Comparison of ENCODE assay signal across 24 mouse cellular contexts in genomic region chr16:88570136-88570535, GRCm38 (mm10). TPM values are rescaled to one million over a fixed set of nuclear protein-coding genes. Genes with fewer than 3 reads are reported as not detected.
A peak's percentile ranks its signal among the peaks of the same experiment; 100 is the strongest.
DNase-seq lines count a peak whose midpoint lies in the region; ATAC-seq lines count a peak whose summit lies in the region.
"Had no signal": no experiment of that assay in that cellular context is flagged by ENCODE, and none has a peak within 500 bp of the region (broad histone marks: within the 10 kb centered on the region; RNA-seq: fewer than 3 reads in every experiment).

No protein-coding gene starts in this region.

- no peak overlapping the region for H3K9ac ChIP-seq in kidney, embryonic 14.5 days (ENCODE audit: low read depth, low read length)
- H3K9ac ChIP-seq in midbrain, embryonic 11.5 days (ENCODE audit: low read length): no peak overlapping the region
- H3K9ac ChIP-seq in intestine, embryonic 14.5 days (ENCODE audit: low read length): no peak overlapping the region
- no peak overlapping the region for H3K9ac ChIP-seq in intestine, embryonic 16.5 days (ENCODE audit: low read depth, low read length)
- H3K9ac ChIP-seq: embryonic facial prominence, embryonic 13.5 days; forebrain, embryonic 12.5 days had no signal

- 0 out of 2 replicates have a peak overlapping the region, but pooled peaks have one; percentile 42 for H3K27ac ChIP-seq in kidney, embryonic 14.5 days (ENCODE audit: low read depth, low read length)
- no peak overlapping the region for H3K27ac ChIP-seq in midbrain, embryonic 11.5 days (ENCODE audit: low read depth, low read length)
- H3K27ac ChIP-seq in midbrain, embryonic 10.5 days (replicated peaks): no peak overlapping the region
- H3K27ac ChIP-seq in intestine, embryonic 14.5 days (ENCODE audit: low read depth): no peak overlapping the region
- peak overlapping the region; percentile 77 for H3K27ac ChIP-seq in intestine, embryonic 16.5 days (ENCODE audit: low read length)
- H3K27ac ChIP-seq: embryonic facial prominence, embryonic 13.5 days; forebrain, embryonic 12.5 days; heart, embryonic 10.5 days had no signal

- H3K27me3 ChIP-seq in kidney, embryonic 14.5 days (ENCODE audit: control insufficient read depth, insufficient read depth, low read length): no peaks in the 10 kb centered on the region
- no peaks in the 10 kb centered on the region for H3K27me3 ChIP-seq in midbrain, embryonic 11.5 days (ENCODE audit: control insufficient read depth, insufficient read depth, low read length)
- no peaks in the 10 kb centered on the region for H3K27me3 ChIP-seq in midbrain, embryonic 10.5 days (ENCODE audit: low read depth, poor library complexity, severe bottlenecking)
- no peaks in the 10 kb centered on the region for H3K27me3 ChIP-seq in intestine, embryonic 14.5 days (replicated peaks; ENCODE audit: control insufficient read depth, insufficient read depth, low read length)
- no peaks in the 10 kb centered on the region for H3K27me3 ChIP-seq in intestine, embryonic 16.5 days (replicated peaks; ENCODE audit: control insufficient read depth, insufficient read depth, low read length)
- H3K27me3 ChIP-seq: CH12.LX; embryonic facial prominence, embryonic 13.5 days; forebrain, embryonic 12.5 days; Patski had no signal

- no peaks in the 10 kb centered on the region for H3K9me3 ChIP-seq in kidney, embryonic 14.5 days (ENCODE audit: control insufficient read depth, low read length)
- no peaks in the 10 kb centered on the region for H3K9me3 ChIP-seq in midbrain, embryonic 11.5 days (ENCODE audit: control insufficient read depth, low read length)
- no peaks in the 10 kb centered on the region for H3K9me3 ChIP-seq in midbrain, embryonic 10.5 days (replicated peaks)
- H3K9me3 ChIP-seq in intestine, embryonic 14.5 days (ENCODE audit: control insufficient read depth, low read length): no peaks in the 10 kb centered on the region
- no peaks in the 10 kb centered on the region for H3K9me3 ChIP-seq in intestine, embryonic 16.5 days (ENCODE audit: control insufficient read depth, low read length)
- H3K9me3 ChIP-seq: embryonic facial prominence, embryonic 13.5 days; forebrain, embryonic 12.5 days; heart, embryonic 10.5 days had no signal

- ATAC-seq in kidney, embryonic 14.5 days (ENCODE audit: low FRiP score, low TSS enrichment): no peak
- no peak for ATAC-seq in midbrain, embryonic 11.5 days (ENCODE audit: low FRiP score)
- ATAC-seq in intestine, embryonic 14.5 days (replicated peaks; ENCODE audit: low FRiP score, low TSS enrichment, low read depth): peak; percentile 47; the same call in 1 of the 2 replicates
- peak; percentile 94 for ATAC-seq in intestine, embryonic 16.5 days
- ATAC-seq: activated CD4-positive, CD25-positive, alpha-beta regulatory T cell, adult 4 months; forebrain, embryonic 16.5 days; Patski had no signal

- DNase-seq in kidney, postnatal 10 days: no peak
- peak; percentile 33 for DNase-seq in midbrain, embryonic 11.5 days (ENCODE audit: low spot score, missing footprints)
- DNase-seq in midbrain, embryonic 10.5 days (ENCODE audit: low spot score): no peak
- no peak for DNase-seq in intestine, embryonic 14.5 days (ENCODE audit: low spot score)
- DNase-seq in lung, adult 18-20 months: no peak
- DNase-seq: adrenal gland, postnatal 14 days; cerebellum, adult 11-12 months; cerebellum, adult 9-10 months; cerebellum, postnatal 25 days; gastrocnemius, postnatal 10 days; heart, adult 18-20 months; heart, postnatal 10 days; heart, postnatal 4 days had no signal

- H3K4me3 ChIP-seq in kidney, embryonic 14.5 days (ENCODE audit: low read length): no peak overlapping the region
- H3K4me3 ChIP-seq in midbrain, embryonic 11.5 days (ENCODE audit: low read depth, low read length): no peak overlapping the region
- H3K4me3 ChIP-seq in midbrain, embryonic 10.5 days: no peak overlapping the region
- H3K4me3 ChIP-seq in intestine, embryonic 14.5 days (ENCODE audit: low read depth, low read length): no peak overlapping the region
- no peak overlapping the region for H3K4me3 ChIP-seq in intestine, embryonic 16.5 days (ENCODE audit: low read length)
- H3K4me3 ChIP-seq: embryonic facial prominence, embryonic 13.5 days; forebrain, embryonic 12.5 days; heart, embryonic 10.5 days had no signal

- H3K4me1 ChIP-seq in kidney, embryonic 14.5 days (ENCODE audit: control insufficient read depth, insufficient read depth, low read length): no peaks in the 10 kb centered on the region
- H3K4me1 ChIP-seq in midbrain, embryonic 11.5 days (ENCODE audit: control insufficient read depth, insufficient read depth, low read length): no peaks in the 10 kb centered on the region
- no peaks in the 10 kb centered on the region for H3K4me1 ChIP-seq in midbrain, embryonic 10.5 days
- no peaks in the 10 kb centered on the region for H3K4me1 ChIP-seq in intestine, embryonic 14.5 days (replicated peaks; ENCODE audit: control insufficient read depth, insufficient read depth, low read length)
- no peaks in the 10 kb centered on the region for H3K4me1 ChIP-seq in intestine, embryonic 16.5 days (ENCODE audit: control insufficient read depth, insufficient read depth, low read length)
- H3K4me1 ChIP-seq: embryonic facial prominence, embryonic 13.5 days; forebrain, embryonic 12.5 days; heart, embryonic 10.5 days had no signal

- no peaks in the 10 kb centered on the region for H3K36me3 ChIP-seq in kidney, embryonic 14.5 days (ENCODE audit: control insufficient read depth, insufficient read depth, low read length)
- no peaks in the 10 kb centered on the region for H3K36me3 ChIP-seq in midbrain, embryonic 11.5 days (ENCODE audit: control insufficient read depth, insufficient read depth, low read length)
- H3K36me3 ChIP-seq in midbrain, embryonic 10.5 days: no peaks in the 10 kb centered on the region
- H3K36me3 ChIP-seq in intestine, embryonic 14.5 days (ENCODE audit: control insufficient read depth, insufficient read depth, low read length): no peaks in the 10 kb centered on the region
- H3K36me3 ChIP-seq in intestine, embryonic 16.5 days (ENCODE audit: control insufficient read depth, insufficient read depth, low read length): no peaks in the 10 kb centered on the region
- H3K36me3 ChIP-seq: embryonic facial prominence, embryonic 13.5 days; forebrain, embryonic 12.5 days; heart, embryonic 10.5 days had no signal

- H3K4me2 ChIP-seq in kidney, embryonic 14.5 days (replicated peaks; ENCODE audit: low read depth, low read length): no peak overlapping the region
- H3K4me2 ChIP-seq in midbrain, embryonic 11.5 days: no peak overlapping the region
- H3K4me2 ChIP-seq in intestine, embryonic 14.5 days (ENCODE audit: low read length): no peak overlapping the region
- H3K4me2 ChIP-seq in intestine, embryonic 16.5 days (ENCODE audit: low read depth, low read length): no peak overlapping the region
- H3K4me2 ChIP-seq: embryonic facial prominence, embryonic 13.5 days; forebrain, embryonic 12.5 days had no signal

RNA-seq across cellular contexts. Expression of gene Cldn8, which starts 7.2 kb away (rescaled TPM):
- 85.1 and 98.7 TPM in 2 replicates for polyA plus RNA-seq in kidney, embryonic 14.5 days (2014; fragmentation: Nextera tagmentation; extraction: Ambion mirVana)
- polyA plus RNA-seq in midbrain, embryonic 11.5 days (2014; fragmentation: Nextera tagmentation; extraction: Ambion mirVana): 0.37 and 0.38 TPM in 2 replicates
- polyA plus RNA-seq in midbrain, embryonic 10.5 days (2016; fragmentation: Nextera tagmentation; extraction: Ambion mirVana): 0.62 and 0.80 TPM in 2 replicates
- polyA plus RNA-seq in intestine, embryonic 14.5 days (2014; fragmentation: Nextera tagmentation; extraction: Ambion mirVana): 42.0 and 49.3 TPM in 2 replicates
- polyA plus RNA-seq in intestine, embryonic 16.5 days (2015; fragmentation: Nextera tagmentation; extraction: Ambion mirVana): 107 and 111 TPM in 2 replicates
- polyA plus RNA-seq: activated CD4-positive, CD25-positive, alpha-beta regulatory T cell, adult 4 months; forebrain, embryonic 16.5 days; frontal cortex, adult 2 months had no signal

RNA-seq across cellular contexts. Expression of gene Krtap24-1, which starts 41.9 kb away (rescaled TPM):
- polyA plus RNA-seq in kidney, embryonic 14.5 days (2014; fragmentation: Nextera tagmentation; extraction: Ambion mirVana): not detected in 2 replicates
- not detected in 2 replicates for polyA plus RNA-seq in midbrain, embryonic 11.5 days (2014; fragmentation: Nextera tagmentation; extraction: Ambion mirVana)
- polyA plus RNA-seq in midbrain, embryonic 10.5 days (2016; fragmentation: Nextera tagmentation; extraction: Ambion mirVana): not detected in 2 replicates
- not detected in 2 replicates for polyA plus RNA-seq in intestine, embryonic 14.5 days (2014; fragmentation: Nextera tagmentation; extraction: Ambion mirVana)
- polyA plus RNA-seq in intestine, embryonic 16.5 days (2015; fragmentation: Nextera tagmentation; extraction: Ambion mirVana): not detected in 2 replicates
- polyA plus RNA-seq: activated CD4-positive, CD25-positive, alpha-beta regulatory T cell, adult 4 months; embryonic facial prominence, embryonic 13.5 days; forebrain, embryonic 12.5 days; forebrain, embryonic 16.5 days; frontal cortex, adult 2 months; heart, embryonic 10.5 days; heart, embryonic 14.5 days; Patski had no signal

RNA-seq across cellular contexts. Expression of gene 2310079G19Rik, which starts 57.3 kb away (rescaled TPM):
- not detected in 2 replicates for polyA plus RNA-seq in kidney, embryonic 14.5 days (2014; fragmentation: Nextera tagmentation; extraction: Ambion mirVana)
- not detected in 2 replicates for polyA plus RNA-seq in midbrain, embryonic 11.5 days (2014; fragmentation: Nextera tagmentation; extraction: Ambion mirVana)
- not detected in 2 replicates for polyA plus RNA-seq in midbrain, embryonic 10.5 days (2016; fragmentation: Nextera tagmentation; extraction: Ambion mirVana)
- polyA plus RNA-seq in intestine, embryonic 14.5 days (2014; fragmentation: Nextera tagmentation; extraction: Ambion mirVana): not detected in 2 replicates
- not detected in 2 replicates for polyA plus RNA-seq in intestine, embryonic 16.5 days (2015; fragmentation: Nextera tagmentation; extraction: Ambion mirVana)
- polyA plus RNA-seq: activated CD4-positive, CD25-positive, alpha-beta regulatory T cell, adult 4 months; embryonic facial prominence, embryonic 13.5 days; forebrain, embryonic 12.5 days; forebrain, embryonic 16.5 days; frontal cortex, adult 2 months; heart, embryonic 10.5 days; heart, embryonic 14.5 days; Patski had no signal

Comparison
In these comparisons a context has a peak if more than half of its experiments do, and no peak if none do; other contexts are left out.
1. H3K27ac ChIP-seq: peak in kidney, embryonic 14.5 days (single experiment) and intestine, embryonic 16.5 days (single experiment); none in midbrain, embryonic 11.5 days (single experiment), midbrain, embryonic 10.5 days (single experiment) and intestine, embryonic 14.5 days (single experiment).
2. ATAC-seq: peak in intestine, embryonic 14.5 days (single experiment) and intestine, embryonic 16.5 days (single experiment); none in kidney, embryonic 14.5 days (single experiment) and midbrain, embryonic 11.5 days (single experiment).
3. RNA of gene Cldn8, which starts 7.2 kb away (polyA plus RNA-seq): 107 to 111 TPM in intestine, embryonic 16.5 days, 85.1 to 98.7 TPM in kidney, embryonic 14.5 days and 42.0 to 49.3 TPM in intestine, embryonic 14.5 days; 0.62 to 0.80 TPM in midbrain, embryonic 10.5 days and 0.37 to 0.38 TPM in midbrain, embryonic 11.5 days; every median in the first group is over 10 times any median in the second.